Mouse (Mus musculus) CD4-positive, CD25-positive, alpha-beta regulatory T cell (primary cell): Measurements from ENCODE around the gene Hs3st4. TPM values are rescaled to one million over a fixed set of nuclear protein-coding genes. Genes with fewer than 3 reads are reported as not detected.

Source experiments
- polyA plus RNA-seq: library from polyadenylated mRNA; unstranded; fragments of 100-300 nt; shearing (Covaris generic); gene quantifications from one replicate; pipeline ENCODE4 v1.2.1, GENCODE M21; 2017

Hs3st4 gene
- 0.06 TPM for polyA plus RNA-seq

GRCm38 (mm10) chr7:123982461-123983038 lies at the start of gene Hs3st4:
Gene Hs3st4, plus strand, starts transcription at chr7:123982869.

